Mouse (Mus musculus) megakaryocyte, embryonic 14.5 days (primary cell): ENCODE measurements at regions not wholly inside any gene's neighbourhood (a gene's known extent, or its start where the extent isn't known, plus 50 kb on each side); places are given as distances from the start of the nearest gene placed in this dataset.

Source experiments
- H3K27me3 ChIP-seq: replicated peaks from 2 replicates; pipeline ENCODE3; 2012; ENCODE audit warnings: inconsistent platforms
- H3K36me3 ChIP-seq: replicated peaks from 2 replicates; pipeline ENCODE3; 2012; ENCODE audit warnings: low read length, inconsistent platforms, mixed read lengths
- H3K4me1 ChIP-seq: 2 replicates; pipeline ENCODE4 v1.6.1; 2012; ENCODE audit warnings: inconsistent platforms
- H3K4me3 ChIP-seq: replicated peaks from 2 replicates; pipeline ENCODE3; 2012; ENCODE audit warnings: moderate library complexity, mild to moderate bottlenecking, inconsistent platforms
- H3K9me3 ChIP-seq: 2 replicates; pipeline ENCODE4 v1.6.1; 2012; ENCODE audit warnings: inconsistent platforms
- FLI1 ChIP-seq: IDR thresholded peaks from 2 replicates; pipeline ENCODE4 v1.6.1; 2012; ENCODE audit warnings: low read length, inconsistent platforms, mixed read lengths
- GATA1 ChIP-seq: IDR thresholded peaks from 3 replicates; pipeline ENCODE4 v1.6.1; 2012; ENCODE audit warnings: mixed read lengths, low read length, inconsistent platforms, borderline replicate concordance

- no peaks in the 10 kb centered on the region for H3K27me3 ChIP-seq
- peaks cover 8% of the 10 kb centered on the region for H3K36me3 ChIP-seq
- no peak overlapping the region for H3K4me3 ChIP-seq
- peaks cover 4% of the 10 kb centered on the region; the same call in 1 of the 2 replicates for H3K9me3 ChIP-seq
- TF ChIP-seq GATA1 (no peak), FLI1 (no peak)
- H3K4me1 ChIP-seq = peaks cover 21% of the 10 kb centered on the region
Measured at GRCm38 (mm10) chr4:89012681-89013353, 124.1 kb upstream of the Mtap start.

DNA sequence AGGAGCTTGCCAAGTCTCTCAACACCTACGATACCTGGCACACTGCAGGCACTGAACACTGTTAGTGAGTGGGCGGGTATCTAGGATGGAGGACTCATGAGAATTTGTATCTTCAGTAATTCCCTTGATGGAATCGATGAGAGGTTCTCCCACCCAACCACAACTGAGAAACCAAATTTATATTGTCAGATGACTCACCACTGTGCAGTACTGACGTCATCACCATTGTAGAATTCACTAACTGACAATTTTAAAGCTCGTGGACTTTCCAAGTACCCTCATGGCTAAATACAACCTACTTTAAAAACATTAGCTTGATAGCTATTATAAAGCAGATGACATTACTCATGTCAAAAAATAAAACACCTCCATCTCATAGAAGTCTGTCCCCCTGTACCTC lies 128.4 kb upstream of the Mtap start:
- TF ChIP-seq GATA1 (no peak), FLI1 (no peak)
- peaks cover 10% of the 10 kb centered on the region for H3K36me3 ChIP-seq
- H3K27me3 ChIP-seq = no peaks in the 10 kb centered on the region
- H3K9me3 ChIP-seq = peaks cover 10% of the 10 kb centered on the region; the same call in 1 of the 2 replicates
- H3K4me1 ChIP-seq = peaks cover 14% of the 10 kb centered on the region
- no peak overlapping the region for H3K4me3 ChIP-seq

- Histone ChIP-seq H3K4me3 (no peak overlapping the region), H3K9me3 (peaks cover 7% of the 10 kb centered on the region; the same call in 1 of the 2 replicates), H3K36me3 (peaks cover 3% of the 10 kb centered on the region), H3K4me1 (peaks cover 34% of the 10 kb centered on the region), H3K27me3 (no peaks in the 10 kb centered on the region)
- TF ChIP-seq FLI1 = no peak
- TF ChIP-seq GATA1 = no peak
Measured at GRCm38 (mm10) chr4:89001470-89001869, 121.5 kb upstream of the Ifne start.

- no peak overlapping the region for H3K4me3 ChIP-seq
- no peaks in the 10 kb centered on the region for H3K27me3 ChIP-seq
- peaks cover 38% of the 10 kb centered on the region for H3K4me1 ChIP-seq
- peaks cover 7% of the 10 kb centered on the region; the same call in 1 of the 2 replicates for H3K9me3 ChIP-seq
- TF ChIP-seq GATA1 = no peak
- no peak for TF ChIP-seq FLI1
- peaks cover 3% of the 10 kb centered on the region for H3K36me3 ChIP-seq
Measured at GRCm38 (mm10) chr4:89000855-89001254, 120.9 kb upstream of the Ifne start.

DNA sequence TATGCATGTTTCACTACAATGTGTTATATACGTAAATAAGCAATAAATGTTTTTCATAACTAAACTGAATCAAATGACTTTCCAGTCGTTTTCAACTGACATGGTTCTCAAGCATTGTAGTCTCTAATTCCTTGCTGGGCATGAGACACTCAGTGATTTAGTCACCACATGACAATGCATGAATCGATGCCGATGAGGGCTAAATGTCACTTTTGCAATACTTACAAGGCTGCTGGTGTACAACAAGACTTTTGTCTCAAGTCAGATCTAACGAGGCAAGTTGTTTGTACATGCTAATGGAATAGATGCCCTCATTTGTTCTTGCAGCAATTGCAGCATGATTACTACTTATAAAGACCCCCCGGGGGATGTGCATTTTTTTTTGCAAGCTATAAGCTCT lies 120.2 kb upstream of the Ifne start:
- Histone ChIP-seq H3K4me3 (no peak overlapping the region), H3K9me3 (peaks cover 7% of the 10 kb centered on the region; the same call in 1 of the 2 replicates), H3K4me1 (peaks cover 44% of the 10 kb centered on the region), H3K36me3 (peaks cover 3% of the 10 kb centered on the region), H3K27me3 (no peaks in the 10 kb centered on the region)
- TF ChIP-seq GATA1 = no peak
- TF ChIP-seq FLI1 = no peak

GRCm38 (mm10) chr4:88998286-88998685 lies 118.3 kb upstream of the Ifne start:
- no peaks in the 10 kb centered on the region for H3K27me3 ChIP-seq
- H3K9me3 ChIP-seq = no peaks in the 10 kb centered on the region
- no peak for TF ChIP-seq GATA1
- TF ChIP-seq FLI1 = no peak
- H3K4me1 ChIP-seq = peaks cover 62% of the 10 kb centered on the region
- no peak overlapping the region for H3K4me3 ChIP-seq
- H3K36me3 ChIP-seq = no peaks in the 10 kb centered on the region

GRCm38 (mm10) chr4:88995129-88995919 lies 115.3 kb upstream of the Ifne start:
- Histone ChIP-seq H3K4me3 (no peak overlapping the region), H3K27me3 (no peaks in the 10 kb centered on the region), H3K36me3 (no peaks in the 10 kb centered on the region), H3K4me1 (peaks cover 56% of the 10 kb centered on the region), H3K9me3 (no peaks in the 10 kb centered on the region)
- no peak for TF ChIP-seq FLI1
- TF ChIP-seq GATA1 = no peak

DNA sequence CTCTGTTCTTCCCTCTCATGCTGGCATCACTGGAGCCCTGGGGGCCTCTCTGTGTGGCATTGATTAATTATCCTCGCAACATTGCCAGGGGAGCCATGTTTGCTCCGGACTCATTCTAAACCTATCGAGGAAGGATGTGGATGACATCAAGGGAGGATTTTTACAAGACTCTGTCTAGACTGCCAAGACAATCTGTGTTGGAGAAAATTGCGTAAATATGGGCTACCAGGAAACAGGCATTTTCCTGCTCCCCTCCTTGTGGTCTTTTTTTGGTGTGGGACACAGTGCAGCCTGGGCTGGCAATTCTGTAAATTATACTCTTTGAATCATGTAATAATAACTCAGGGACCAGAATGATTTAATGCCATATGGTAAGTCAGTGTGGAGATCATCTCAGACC lies 114.5 kb upstream of the Ifne start:
- no peaks in the 10 kb centered on the region for H3K36me3 ChIP-seq
- TF ChIP-seq FLI1 (no peak), GATA1 (no peak)
- peaks cover 61% of the 10 kb centered on the region for H3K4me1 ChIP-seq
- H3K9me3 ChIP-seq = no peaks in the 10 kb centered on the region
- H3K4me3 ChIP-seq = no peak overlapping the region
- no peaks in the 10 kb centered on the region for H3K27me3 ChIP-seq

DNA sequence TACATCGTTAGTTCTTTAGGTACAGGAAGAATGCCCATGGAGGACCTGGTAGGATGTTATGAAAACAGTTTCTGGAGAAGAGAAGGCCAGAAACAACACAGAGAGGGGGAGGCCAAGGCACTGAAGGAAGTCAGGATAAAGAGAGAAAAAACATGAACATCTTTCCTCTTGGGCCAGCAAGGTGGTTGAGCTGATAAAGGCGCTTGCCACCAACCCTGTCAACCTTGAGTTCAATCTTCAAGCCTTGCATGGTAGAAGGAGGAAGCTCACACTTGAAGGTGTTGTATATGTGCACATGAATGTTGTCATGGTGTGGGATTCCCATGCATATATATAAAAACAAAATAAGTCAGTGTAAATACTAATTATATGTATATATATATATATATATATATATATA lies 112.5 kb upstream of the Ifne start:
- H3K9me3 ChIP-seq = no peaks in the 10 kb centered on the region
- TF ChIP-seq GATA1 (no peak), FLI1 (no peak)
- no peaks in the 10 kb centered on the region for H3K36me3 ChIP-seq
- peaks cover 57% of the 10 kb centered on the region for H3K4me1 ChIP-seq
- H3K4me3 ChIP-seq = no peak overlapping the region
- no peaks in the 10 kb centered on the region for H3K27me3 ChIP-seq

GRCm38 (mm10) chr4:88988363-88988762 lies 108.4 kb upstream of the Ifne start:
- no peak for TF ChIP-seq FLI1
- no peak for TF ChIP-seq GATA1
- Histone ChIP-seq H3K4me1 (peaks cover 22% of the 10 kb centered on the region), H3K36me3 (no peaks in the 10 kb centered on the region), H3K9me3 (no peaks in the 10 kb centered on the region), H3K27me3 (no peaks in the 10 kb centered on the region), H3K4me3 (no peak overlapping the region)
